Mouse (Mus musculus) spleen, postnatal 10 days (tissue): ENCODE measurements around the gene Cep170b.

Experiments used
- DNase-seq, 2 experiments: peaks; one replicate each; pipeline ENCODE4 v3.0.0; 2021 to 2022; ENCODE audit warnings: low spot score in 2 of 2

Cep170b gene

GRCm38 (mm10) chr12:112720216-112720615 lies at the start of gene Cep170b:
Cep170b (plus strand) TSS chr12:112720455.
- DNase-seq = no peak

DNA sequence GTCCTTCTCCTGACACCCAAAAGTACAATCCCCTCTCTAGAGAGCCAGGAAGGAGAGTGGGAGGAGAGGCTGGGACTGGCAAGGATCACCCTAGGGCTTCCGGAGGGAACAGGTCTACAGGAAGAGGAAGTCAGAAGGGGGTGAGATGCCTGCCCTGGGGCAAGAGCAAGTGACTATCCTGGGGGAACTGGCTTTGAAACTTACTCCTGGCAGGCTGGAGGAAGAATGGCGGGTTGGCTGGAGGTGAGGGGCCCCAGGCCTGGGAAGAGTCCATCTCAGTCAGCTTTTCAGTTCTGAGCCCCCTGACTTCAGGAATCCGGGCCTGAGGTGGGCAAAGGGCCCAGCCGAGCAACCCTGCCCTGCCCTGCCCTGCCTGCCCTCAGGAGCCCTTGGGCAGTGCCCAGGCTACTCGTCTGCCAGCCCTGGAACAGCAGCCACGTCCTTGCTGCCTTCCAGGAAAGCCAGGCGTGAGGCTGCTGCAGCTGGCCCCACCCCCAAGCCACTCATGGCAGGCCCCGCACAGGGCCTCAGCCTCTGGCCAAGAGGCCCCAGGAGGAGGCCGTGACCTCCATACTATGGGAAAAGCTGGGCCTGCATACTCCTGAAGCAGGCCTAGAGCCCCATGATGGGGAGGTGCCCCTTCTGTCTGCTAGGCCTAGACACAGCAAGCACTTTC lies 49.4 kb upstream of the Cep170b start:
- DNase-seq = no peak

- DNase-seq = peak in 1 of 2 experiments; percentile 38
Observed at GRCm38 (mm10) chr12:112671891-112672290, 48.4 kb upstream of the Cep170b start.

DNA sequence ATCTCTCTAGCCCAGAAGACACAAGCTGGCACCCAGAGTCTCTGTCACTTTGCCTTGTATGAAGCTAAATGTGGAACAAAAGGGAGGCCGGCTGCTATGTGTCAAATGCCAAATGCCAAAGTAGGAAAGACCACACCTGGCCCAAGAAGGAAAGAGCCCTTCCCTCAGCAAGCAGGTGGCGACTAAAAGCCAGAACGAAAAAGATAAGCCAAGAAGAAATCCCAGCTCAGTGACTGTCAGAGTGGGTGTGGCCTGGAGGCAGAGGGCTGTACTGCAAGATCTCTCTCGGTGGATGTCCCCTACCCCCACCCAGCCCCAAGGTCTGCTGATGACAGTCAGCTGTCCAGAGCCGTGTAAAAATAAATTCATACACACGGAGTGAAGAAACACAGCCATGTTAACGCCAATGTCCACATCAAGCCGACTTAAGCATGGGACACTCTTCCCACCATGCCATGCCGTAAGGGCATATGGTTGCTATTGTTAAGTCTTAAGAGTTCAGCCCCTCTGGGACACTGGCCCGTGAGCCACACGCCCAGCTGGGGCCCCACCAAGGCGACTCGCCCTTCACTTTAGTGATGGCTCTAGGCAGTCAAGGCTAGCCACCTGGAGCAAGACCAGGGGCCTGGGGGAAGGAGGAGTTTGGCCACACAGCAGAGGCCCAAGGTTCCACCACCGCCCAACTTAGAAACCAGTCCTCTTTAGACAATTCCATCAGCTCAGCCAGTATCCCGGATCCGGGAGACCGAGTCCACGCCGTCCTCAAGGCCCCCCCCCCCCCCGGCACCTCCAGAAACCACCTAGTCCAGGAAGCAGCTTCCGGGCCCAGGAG lies 47.3 kb upstream of the Cep170b start:
- peak; percentile 45 to 58 for DNase-seq

DNA sequence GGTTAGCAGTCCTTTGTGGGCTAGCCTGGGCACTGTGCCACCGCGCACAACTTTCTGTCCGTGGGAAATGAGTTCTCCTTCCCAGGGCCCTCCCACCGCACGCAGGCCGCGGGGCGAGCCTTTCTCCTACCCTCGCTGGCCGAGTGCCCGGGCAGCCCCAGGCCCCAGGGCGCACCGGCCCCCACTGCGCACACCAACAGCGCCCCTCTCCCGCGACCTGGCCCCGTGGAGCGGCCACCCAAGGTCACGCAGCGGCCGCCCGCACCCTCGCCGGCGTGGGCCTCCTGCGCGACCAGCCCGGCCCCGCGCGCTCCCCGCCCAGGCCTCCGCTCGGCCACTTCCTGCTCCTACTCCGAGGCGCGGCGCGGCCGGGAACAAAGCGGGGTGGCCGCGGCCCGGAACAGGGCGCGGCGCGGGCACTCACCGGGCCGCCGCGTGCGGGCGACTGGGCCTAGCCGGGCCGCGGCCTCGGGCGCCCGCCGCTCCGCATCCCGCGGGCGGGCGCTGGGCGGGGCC lies 46.6 kb upstream of the Cep170b start:
- peak; percentile 49 to 56 for DNase-seq

- DNase-seq = peak; percentile 61 to 66
Observed at GRCm38 (mm10) chr12:112674132-112675011, 45.9 kb upstream of the Cep170b start, which contains the start of gene Akt1. Akt1 (minus strand) TSS chr12:112674884.

DNA sequence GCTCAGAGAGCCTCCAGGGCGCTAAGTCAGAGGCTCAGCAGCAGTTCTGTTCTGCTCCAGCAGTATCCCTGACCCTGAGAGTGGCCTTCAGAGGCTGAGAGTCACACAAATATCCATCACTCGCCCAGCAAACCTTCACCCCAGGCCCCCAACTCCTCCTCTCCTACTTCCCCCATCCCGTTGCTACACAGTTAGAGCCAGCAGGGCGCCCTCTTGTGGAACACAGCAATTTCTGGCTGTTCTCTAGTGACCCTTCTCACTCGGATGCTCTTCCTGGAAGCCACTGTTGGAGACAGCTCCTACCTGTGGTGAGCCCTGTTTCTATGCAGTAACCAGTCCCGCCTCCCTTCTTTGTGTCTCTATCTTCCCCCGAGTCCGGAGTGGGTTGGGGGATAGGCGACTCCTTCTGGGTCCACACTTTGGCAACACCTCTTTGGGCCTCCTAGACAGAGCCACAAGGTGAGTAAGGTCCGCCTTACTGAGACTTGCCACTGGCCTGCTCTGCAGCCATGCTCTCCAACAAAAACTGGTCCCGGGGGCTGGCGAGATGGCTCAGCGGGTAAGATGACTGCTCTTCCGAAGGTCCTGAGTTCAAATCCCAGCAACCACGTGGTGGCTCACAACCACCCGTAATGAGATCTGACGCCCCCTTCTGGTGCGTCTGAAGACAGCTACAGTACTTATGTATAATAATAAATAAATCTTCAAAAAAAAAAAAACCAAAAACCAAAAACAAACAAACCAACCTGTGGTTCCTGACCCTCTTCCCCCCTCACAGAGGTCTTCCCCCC lies 44.8 kb upstream of the Cep170b start:
- DNase-seq = peak; percentile 76 to 90

DNA sequence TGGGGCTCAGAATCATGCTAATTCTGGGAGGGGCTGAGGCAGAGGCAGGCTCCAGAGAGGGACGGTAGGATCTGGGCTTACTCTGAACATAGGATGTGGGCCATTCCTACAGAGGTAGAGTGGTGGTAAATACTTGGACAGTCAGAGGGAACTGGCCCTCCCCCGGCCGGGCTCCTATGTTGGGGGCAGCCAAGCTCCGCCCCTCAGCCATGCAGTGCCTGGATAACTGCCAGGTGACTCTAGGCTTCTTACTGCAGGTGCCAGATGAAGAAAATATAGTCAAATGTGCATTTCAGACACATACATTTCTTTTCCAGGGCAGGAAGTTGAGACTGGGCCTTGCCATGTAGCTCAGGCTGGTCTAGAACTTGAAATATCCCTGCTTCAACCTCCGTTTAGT lies 43.2 kb upstream of the Cep170b start:
- no peak for DNase-seq

DNA sequence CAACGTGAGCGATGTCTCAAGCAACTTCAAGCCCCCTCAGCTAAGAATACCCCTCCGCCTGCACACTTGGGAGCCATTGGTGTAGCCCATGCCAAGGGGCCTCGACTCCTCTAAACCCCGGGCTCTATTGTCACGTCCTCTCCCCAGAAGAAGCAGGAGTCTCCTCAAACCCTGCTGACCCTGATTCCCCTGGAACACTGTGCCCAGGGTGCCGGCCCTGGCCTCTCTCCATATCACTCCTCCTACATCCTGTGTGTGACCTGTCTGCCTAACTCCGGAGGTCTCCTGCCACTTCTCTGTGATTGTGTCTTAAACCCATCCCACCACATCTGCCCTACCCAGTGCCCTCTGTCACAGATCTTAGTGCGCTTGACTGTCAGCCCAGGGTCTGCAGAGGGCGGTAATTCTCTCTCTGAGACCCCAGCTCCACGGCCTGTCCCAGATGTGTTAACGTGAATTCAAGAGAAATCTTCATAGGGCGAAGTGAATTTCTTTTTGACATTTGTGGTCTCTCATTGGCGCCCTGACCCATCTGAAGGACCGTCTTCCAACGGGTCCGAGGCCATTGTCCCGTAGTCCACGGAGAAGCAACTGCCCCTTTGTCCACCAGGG lies 42.2 kb upstream of the Cep170b start:
- DNase-seq = no peak

GRCm38 (mm10) chr12:112678555-112679026 lies 41.7 kb upstream of the Cep170b start, which contains the start of gene Zbtb42:
Zbtb42 (plus strand) TSS chr12:112678828.
- DNase-seq = peak in 1 of 2 experiments; percentile 52

GRCm38 (mm10) chr12:112679027-112679996 lies 40.9 kb upstream of the Cep170b start:
- peak in 1 of 2 experiments; percentile 49 for DNase-seq

DNA sequence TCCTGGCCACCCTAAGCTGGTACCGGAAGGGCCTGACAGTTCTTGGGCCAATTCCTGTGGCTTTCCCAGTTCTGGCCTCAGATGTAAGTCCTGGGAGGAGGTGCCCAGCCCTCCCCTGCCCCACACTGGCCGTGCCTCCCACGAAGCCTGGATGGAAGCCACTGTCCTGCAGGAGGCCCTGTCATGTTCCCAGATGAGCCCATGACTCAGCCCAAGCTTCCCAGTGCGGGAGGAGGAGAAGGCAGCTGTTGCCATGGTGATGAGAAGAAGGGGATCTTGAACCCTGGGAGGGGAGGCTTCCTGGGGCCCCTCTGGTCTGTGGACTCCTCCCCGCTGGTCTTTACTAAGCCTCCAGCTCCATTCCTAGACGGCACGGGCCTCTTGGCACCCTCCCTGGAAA lies 36.9 kb upstream of the Cep170b start:
- DNase-seq = no peak

DNA sequence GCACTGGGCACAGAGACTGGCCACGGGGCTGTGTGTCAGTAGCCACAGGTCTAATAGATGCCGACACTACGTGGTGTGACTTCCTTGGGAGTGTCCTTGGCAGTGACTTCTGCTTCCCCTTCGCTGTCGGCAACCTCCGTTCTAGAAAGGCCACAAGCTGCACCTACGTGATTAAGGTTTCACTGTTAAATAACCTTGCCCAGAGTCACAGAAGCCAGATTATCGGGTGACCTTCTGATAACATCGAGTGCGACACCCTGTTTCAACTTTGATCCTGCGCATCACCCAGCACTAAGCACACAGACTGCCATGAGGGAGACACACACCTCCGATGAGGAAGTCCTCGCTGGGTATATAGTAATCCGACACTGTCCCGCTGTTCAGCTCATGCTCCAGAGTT lies 31.8 kb upstream of the Cep170b start:
- peak in 1 of 2 experiments; percentile 25 for DNase-seq

DNA sequence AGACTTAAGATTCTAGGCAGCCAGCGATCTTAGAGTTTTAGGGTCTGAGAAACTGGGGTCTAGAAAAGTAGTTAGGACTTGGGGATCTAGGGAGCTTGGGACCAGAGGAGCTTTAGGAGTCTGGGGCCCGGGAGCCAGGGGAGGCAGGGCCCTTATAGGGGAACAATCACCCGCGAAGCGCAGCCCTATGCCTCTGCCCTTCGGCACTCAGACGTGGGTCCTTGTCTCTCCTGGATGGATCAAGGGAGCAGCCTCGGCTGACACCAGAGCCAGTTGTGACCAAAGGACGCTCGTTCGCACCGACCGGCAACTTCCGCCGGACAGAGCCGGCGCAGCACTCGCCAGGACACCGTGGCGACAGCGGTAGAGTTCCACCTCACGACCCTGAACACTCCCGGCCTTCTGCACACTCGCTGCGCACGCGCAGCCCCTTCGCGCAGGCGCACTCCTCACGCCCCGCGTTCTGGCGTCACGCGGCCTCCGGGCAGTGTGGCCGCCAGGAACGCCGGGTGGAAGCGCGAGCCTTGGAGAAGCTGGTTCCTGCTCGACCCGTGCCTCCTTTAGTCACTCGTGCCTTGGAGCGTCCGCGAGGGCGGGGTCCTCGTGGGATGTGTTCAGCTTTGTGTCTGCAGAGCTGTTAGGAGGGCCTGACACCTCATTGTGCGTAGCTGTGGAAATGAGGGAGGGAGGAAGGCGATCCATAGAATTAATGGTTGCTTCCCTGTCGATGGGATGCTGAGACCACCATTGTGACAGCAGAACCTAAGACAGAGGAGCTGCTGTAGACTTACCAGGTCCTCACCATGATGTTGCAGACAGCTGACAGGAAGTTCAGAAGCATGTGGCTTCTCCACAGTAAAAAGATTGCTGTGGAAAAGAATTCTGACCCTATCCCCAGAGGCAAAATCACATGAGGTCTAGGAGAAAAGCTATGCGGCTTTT lies 26.8 kb upstream of the Cep170b start:
- peak; percentile 77 to 91 for DNase-seq

DNA sequence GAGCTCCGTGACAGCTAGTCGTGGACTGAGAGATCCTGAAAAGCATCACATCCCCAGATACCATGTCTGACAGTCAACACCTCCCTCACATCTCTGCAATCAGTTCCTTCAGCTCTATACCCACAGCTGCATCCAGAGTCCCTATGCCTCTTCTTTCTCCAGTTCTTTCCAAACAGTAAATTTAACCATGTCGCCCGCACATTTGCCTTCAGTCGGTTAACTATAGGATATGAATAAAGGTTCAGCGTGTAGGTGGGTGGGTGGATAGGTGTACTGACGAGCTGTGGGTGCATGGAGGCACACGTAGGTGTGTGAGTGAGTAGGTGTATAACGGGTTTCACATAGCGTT lies 26.2 kb upstream of the Cep170b start:
- DNase-seq = no peak

- no peak for DNase-seq
Observed at GRCm38 (mm10) chr12:112696806-112697425, 23.3 kb upstream of the Cep170b start.

- DNase-seq = no peak
Observed at GRCm38 (mm10) chr12:112700522-112700921, 19.7 kb upstream of the Cep170b start.
